Mouse (Mus musculus) olfactory bulb, adult 2 months (tissue): ENCODE data around the gene Kdm2b.

Experiments used
- CTCF ChIP-seq: fragments of 200-500 bp; IDR thresholded peaks from 2 replicates; pipeline ENCODE4 v1.5.1; 2012; ENCODE audit warnings: low read depth, mild to moderate bottlenecking, low read length, moderate library complexity; ENCODE audit not compliant: insufficient read depth
- POLR2A ChIP-seq: fragments of 200-500 bp; IDR thresholded peaks from 2 replicates; pipeline ENCODE4 v1.6.1; 2012; ENCODE audit warnings: mild to moderate bottlenecking, low read depth, low read length, moderate library complexity; ENCODE audit not compliant: insufficient read depth

DNA sequence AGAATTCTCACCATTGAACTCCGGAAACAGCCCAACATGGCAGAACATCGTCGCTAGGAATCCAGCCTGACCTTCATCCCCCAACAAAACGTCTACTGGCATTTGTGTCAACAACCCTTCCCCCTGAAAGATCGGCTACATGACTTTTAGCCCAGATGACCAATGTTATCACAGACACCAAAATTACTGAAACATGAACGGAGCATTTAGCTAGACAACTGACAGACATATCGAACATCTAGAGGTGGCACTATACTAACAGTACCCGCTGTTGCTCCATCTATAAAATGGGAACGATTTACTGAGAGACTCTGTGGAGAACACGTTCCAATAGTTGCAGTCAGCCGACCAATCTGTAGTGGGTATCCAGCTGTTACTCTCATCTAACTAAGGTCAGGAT, 88.4 kb downstream of the Kdm2b start:
- TF ChIP-seq CTCF (no peak), POLR2A (no peak)
